Mouse (Mus musculus) layer of hippocampus, adult 2 months (tissue): Measurements from ENCODE around the gene 4930432K21Rik. TPM values are rescaled to one million over a fixed set of nuclear protein-coding genes. Genes with fewer than 3 reads are reported as not detected.

Experiments
- DNase-seq, 2 experiments: peaks; one replicate each; pipeline ENCODE4 v3.0.0; 2022; ENCODE audit warnings: low spot score in 2 of 2
- H3K27ac ChIP-seq: fragments of 200-600 bp; 2 replicates; pipeline ENCODE4 v1.8.1; 2022
- H3K4me3 ChIP-seq: fragments of 200-600 bp; 2 replicates; pipeline ENCODE4 v1.8.1; 2022; ENCODE audit warnings: mild to moderate bottlenecking
- CTCF ChIP-seq: fragments of 200-600 bp; conservative IDR thresholded peaks from 2 replicates; pipeline ENCODE4 v1.8.1; 2022; ENCODE audit warnings: antibody characterized with exemption, mild to moderate bottlenecking, moderate library complexity
- total RNA-seq, 2 experiments: library from RNA; stranded (reverse); gene quantifications; 2 replicates each; pipeline ENCODE4 v1.2.3; 2021

The 4930432K21Rik gene
- total RNA-seq, 2 experiments from 2014 or later, result 2.1 to 2.9 TPM

DNA sequence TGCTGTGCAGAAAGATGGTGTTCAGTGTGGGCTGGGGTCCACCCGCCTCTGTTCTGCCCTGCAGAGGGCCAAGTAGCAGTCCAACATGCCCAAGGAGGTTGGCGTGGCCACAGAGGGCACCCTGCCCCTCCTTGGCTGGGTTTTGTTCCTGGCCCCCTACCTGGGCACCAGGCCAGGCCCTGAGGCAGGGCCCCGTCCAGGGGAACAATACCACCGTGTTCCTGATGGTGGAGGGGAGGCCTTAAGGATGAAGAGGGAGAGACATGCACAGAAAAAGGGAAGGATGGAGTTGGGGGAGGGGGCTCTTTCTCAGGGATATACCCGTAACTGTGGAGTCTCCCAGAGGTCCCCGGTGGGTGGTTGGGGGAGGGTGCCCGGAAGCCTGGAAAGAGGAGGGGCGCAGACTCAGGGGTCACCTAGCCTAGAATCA, 52.3 kb downstream of the 4930432K21Rik start:
- TF ChIP-seq CTCF, result peak; percentile 17; the same call in 1 of the 2 replicates
- no peak for DNase-seq
- Histone ChIP-seq H3K27ac (peak overlapping the region; percentile 98), H3K4me3 (peak overlapping the region; percentile 65; the same call in 1 of the 2 replicates)

DNA sequence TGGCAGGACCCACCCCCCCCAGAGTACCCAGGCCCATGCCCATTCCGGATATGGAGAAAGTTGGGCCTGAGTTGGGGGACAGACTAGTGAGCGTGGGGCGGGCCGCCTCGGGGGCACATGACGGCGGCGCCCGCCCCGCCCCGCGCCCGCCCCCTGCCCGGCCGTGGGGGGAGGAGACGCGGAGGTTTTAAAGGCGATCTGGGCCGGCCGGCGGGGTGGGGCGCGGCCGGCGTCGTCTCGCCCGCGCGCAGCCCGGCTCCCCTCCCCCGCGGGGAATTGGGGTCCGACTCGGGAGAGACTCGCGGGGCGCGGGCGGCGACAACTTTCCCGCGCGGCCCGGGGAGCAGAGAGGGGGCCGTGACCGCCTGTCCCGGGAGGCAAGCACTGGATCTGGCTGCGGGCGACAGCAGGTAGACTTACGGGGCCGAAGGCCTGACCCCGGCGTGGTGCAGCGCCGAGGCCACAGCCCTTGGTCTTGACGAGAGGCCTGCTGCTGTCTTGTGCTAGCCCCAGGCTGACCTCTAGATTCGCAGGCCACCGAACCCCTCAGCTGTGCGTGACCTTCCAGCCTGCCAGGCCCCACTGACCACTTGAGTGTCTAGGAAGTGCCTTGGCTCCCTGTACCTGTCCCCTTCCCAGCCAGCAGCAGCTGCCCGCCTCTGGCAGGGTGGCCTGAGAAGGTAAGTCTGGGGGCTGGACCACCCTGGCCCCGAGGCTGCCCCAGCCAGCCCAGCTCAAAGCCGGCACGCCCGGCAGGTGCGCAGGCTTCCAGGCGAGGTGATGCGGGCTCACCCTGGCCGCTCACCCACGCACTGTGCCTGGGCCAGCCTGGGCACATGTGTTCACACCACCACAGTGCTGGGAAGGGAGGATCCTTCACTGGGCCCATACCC, 53.1 kb downstream of the 4930432K21Rik start:
- no peak for DNase-seq
- H3K27ac ChIP-seq, result peak overlapping the region; percentile 98
- no peak for TF ChIP-seq CTCF
- peak overlapping the region; percentile 65 for H3K4me3 ChIP-seq

DNA sequence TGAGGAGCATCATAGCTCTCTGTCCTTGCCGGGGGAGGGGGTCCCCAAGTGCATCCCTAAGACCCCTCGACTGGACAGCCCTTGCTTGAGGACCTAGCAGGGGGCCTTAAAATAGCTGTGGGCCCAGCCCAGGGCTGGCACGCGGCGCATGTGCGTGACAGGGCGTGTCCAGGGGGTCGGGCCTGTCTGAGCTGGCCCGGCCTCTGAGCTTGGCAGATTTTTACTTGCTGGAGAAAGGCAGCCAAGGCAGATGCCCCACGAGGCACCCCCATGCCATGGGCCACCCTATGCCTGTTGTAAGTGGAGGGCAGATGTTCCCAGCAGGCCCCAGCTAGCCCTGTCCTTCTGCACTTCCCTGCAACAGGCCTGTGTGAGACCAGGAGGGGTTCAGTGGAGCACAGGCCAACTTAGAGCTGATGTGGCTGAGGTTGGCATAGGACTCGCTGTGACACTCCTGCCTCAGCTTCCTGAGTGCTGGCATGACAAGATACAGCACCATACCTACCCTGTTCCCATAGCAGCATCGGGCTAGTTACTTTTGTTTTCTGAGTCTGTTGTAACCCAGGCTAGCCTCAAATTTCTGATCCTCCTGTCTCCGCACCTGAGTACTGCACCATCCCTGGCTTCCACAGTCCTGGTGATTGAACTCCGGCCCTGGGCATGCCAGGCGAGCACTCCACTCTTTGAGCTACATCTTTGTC, 53.9 kb downstream of the 4930432K21Rik start:
- Histone ChIP-seq H3K4me3 (peak overlapping the region; percentile 65), H3K27ac (peak overlapping the region; percentile 98)
- DNase-seq, result no peak
- TF ChIP-seq CTCF, result no peak

DNA sequence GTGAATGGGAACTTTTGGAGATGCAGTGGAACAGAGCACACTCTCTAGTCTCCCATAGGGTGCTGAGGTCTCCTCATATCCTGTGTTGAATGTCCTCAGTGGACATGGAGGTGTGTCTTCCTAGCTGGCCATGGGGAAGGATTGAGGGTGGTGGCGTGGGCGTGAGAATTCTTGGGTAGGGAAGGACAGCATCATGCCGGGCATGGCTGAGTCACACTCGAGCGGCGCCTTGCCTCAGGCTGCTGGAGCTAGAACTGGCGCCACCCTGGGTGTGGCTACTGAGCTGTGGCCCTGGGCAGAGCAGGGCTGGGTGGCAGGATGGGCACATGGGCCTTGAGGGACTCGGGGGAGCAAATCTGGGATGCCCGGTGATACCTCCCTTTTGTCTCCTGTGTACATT, 54.6 kb downstream of the 4930432K21Rik start:
- TF ChIP-seq CTCF, result no peak
- Histone ChIP-seq H3K4me3 (peak overlapping the region; percentile 65), H3K27ac (peak overlapping the region; percentile 98)
- DNase-seq, result no peak

DNA sequence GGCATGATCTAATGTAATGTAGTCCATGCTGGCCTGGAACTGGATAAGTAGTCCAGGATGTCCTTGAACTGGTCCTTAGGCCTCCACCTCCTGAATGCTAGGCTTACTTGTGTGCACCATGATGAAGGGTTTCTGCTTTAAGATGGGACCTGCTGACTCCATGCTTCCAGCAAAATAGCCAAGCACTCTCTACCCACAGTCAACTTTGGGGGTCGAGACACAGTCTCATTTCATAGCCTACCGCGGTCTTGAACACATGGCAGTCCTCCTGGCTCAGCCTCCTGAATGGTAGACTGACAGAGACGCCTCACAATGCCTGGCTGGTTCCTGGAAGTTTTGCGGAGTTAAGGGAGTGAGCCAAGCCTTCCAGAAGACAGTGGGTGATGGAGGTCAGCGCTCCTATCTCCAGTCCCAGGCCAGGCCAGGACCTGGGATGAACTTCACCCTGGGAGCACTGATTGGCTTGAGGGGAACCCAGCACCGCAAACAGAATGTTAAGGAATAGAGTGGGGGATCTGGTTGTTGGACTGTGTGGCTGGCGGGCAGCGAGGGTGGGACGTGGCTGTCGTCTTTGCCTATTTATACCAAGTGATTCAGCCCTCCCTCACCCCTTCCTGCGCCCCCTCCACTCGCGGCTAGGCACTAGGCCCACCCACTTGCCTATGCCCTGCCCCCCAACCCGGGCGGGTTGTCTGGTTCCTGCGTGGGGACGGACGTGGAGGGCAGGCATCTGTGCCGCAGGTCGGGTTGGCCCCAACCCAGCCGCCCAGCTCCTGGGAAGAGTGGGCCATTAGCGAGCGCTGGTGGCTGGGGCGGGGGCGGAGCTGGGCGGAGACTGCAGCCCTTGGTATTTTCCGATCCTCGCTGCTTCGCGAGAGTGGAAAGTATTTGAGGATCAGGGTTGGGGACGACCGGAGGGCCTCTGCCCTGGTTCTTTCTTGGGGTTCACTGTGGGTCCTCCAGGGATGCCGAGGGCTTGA, 55.4 kb downstream of the 4930432K21Rik start:
- TF ChIP-seq CTCF, result no peak
- Histone ChIP-seq H3K4me3 (peak overlapping the region; percentile 65), H3K27ac (peak overlapping the region; percentile 98)
- peak; percentile 61 to 63 for DNase-seq

DNA sequence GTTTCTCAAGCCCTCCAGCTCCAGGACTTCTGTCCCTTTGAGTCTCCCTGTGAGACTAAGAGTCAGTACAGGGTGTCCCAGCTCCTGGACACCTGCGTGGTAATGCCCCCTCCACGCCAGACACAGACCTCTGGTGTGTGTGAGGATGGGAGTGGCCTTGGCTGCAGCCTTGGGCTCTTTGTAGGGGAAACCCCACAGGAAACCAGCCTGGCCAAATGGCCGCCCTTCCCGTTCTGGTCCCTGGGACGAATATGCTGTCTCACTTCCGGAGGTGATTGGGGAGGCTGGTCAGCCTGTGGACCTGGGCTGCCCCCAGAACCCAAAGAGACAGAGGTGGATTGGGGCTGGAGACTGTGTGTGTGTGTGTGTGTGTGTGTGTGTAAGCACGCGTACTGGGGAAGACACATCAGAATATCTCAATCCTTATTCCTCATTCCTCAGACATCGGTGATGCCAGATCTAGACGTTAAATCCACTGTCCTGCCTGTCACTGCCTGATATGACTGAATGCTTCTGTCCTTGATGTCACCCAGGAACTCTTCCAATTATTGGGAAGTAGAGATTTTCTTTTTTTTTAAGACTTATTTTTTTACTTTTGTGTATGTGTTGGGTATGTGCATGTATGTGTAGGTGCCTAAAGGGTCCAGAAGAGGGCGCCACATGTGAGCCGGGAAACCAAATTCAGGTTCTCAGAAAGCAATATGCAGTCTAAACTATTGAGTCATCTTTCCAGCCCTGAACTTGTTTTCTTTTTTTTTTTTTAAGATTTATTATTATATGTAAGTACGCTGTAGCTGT, 56.3 kb downstream of the 4930432K21Rik start:
- Histone ChIP-seq H3K27ac (peak overlapping the region; percentile 98), H3K4me3 (peak overlapping the region; percentile 65)
- no peak for DNase-seq
- TF ChIP-seq CTCF, result peak; percentile 70

DNA sequence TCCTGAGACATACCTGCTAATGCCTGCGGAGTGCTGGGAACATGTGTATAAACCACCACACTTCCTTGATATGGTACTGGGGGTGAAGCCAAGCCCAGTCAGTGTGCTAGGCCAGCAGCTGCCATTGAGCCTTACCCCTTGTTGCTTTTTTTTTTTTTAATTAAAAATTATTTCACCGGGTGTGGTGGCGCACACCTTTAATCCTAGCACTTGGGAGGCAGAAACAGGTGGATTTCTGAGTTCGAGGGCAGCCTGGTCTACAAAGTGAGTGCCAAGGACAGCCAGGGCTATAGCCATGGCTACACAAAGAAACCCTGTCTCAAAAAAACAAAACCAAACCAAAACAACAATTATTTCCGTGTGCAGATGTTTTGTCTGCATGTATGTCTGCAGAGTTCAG, 57.2 kb downstream of the 4930432K21Rik start:
- no peak for TF ChIP-seq CTCF
- Histone ChIP-seq H3K27ac (no peak overlapping the region), H3K4me3 (no peak overlapping the region)
- no peak for DNase-seq

DNA sequence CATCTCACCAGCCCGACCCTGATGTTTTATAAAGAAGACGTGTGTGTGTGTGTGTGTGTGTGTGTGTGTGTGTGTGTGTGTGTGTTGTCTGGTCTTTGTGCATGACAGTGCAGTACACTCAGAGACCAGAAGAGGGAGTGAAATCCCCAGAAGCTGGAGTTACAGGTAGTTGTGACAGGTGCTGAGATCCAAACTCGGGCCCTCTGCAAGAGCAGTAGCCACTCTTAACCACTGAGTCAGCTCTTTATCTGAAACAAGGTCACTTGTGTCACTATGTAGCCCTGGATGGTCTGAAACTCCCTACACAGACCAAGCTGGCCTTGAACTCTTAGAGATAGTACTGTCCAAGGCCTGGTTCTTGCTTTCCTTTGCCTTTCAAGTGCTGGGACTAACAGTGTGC, 58.8 kb downstream of the 4930432K21Rik start:
- DNase-seq, result no peak
- peak; percentile 39 for TF ChIP-seq CTCF
- Histone ChIP-seq H3K27ac (no peak overlapping the region), H3K4me3 (no peak overlapping the region)

DNA sequence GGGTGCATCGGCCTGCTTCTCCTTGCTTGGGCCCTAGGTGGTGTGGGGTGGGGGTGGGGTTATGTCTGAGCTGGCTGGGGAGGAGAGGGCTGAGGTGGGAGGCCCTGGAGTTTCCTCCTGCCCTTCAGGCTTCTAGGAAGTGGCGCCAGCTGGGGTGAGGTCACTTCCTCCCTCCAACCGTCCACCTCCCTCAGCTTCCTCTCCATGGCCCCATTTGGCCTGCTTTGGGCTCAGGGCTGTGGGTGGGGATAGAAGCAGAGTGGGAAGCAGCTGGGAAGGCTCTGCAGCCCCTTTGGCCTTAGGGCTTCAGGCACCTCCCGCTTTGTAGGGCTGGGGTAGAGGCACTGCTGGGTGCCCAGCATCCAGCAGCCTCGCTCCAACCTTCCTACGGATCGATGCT, 60.0 kb downstream of the 4930432K21Rik start:
- DNase-seq, result no peak
- no peak for TF ChIP-seq CTCF
- Histone ChIP-seq H3K4me3 (no peak overlapping the region), H3K27ac (peak overlapping the region; percentile 55; the same call in 1 of the 2 replicates)

DNA sequence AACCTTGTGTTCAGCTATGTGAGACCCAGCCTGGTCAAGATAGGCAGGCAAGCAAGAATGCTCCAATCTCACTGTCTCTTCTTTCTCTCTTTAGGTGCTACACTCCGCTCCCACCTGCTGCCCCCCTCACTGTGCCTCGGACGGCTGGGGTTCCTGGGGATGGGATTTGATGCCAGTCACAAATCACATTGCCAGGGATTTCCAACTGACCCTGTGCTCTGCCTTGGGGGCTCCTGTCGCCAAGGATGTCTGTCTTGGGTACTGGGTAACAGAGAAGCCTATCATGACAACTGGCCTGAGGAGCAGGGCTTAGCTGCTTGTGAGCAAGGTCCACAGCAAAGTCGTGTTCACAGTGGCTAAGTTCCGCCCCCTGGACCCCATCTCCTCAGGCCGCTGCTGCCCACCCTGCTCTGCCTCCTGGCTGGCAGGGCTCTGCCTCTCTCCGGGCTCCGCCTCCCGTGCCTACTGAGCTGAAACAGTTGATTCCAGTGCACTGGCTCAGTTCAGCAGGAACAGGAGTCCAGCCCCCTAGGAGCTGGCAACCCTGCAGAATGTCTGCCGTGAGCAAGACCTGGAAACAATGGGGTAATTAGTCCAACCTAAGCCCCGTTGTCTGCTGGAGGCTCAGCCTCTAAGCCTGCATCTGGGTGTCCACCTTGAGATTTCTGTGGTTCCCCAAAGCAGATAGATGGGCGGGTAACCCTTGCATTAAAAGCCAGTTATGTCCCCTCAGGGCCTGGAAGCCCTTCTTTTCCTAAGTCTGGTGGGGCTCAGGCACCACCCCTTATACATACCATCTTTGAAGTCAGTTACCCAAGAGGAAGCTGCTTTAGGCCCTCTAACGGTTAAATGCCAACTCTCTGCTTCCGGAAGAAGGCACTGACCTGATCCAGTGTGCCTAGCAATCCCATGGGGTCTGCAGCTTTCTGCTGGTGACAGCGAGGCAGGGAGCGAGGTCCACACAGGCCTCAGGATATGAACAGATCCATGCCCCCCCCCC, 60.9 kb downstream of the 4930432K21Rik start:
- no peak overlapping the region for H3K4me3 ChIP-seq
- TF ChIP-seq CTCF, result no peak
- no peak for DNase-seq
- peak overlapping the region; percentile 55; the same call in 1 of the 2 replicates for H3K27ac ChIP-seq
